Mouse (Mus musculus) heart, postnatal 0 days (tissue): ENCODE measurements around the gene Erp29.

ENCODE experiments used
- CTCF ChIP-seq: IDR thresholded peaks from 2 replicates; pipeline ENCODE4 v1.5.1; 2016; ENCODE audit warnings: antibody characterized with exemption, control low read depth, low read depth
- EP300 ChIP-seq: IDR thresholded peaks from 2 replicates; pipeline ENCODE4 v1.6.1; 2016; ENCODE audit warnings: antibody characterized with exemption, low read depth

- TF ChIP-seq EP300: no peak
- no peak for TF ChIP-seq CTCF
Measured at GRCm38 (mm10) chr5:121410975-121411374, 41.3 kb downstream of the Erp29 start.
